Mouse (Mus musculus) central nervous system, embryonic 14 days (tissue): Measurements from ENCODE around the gene Traf3. TPM values are rescaled to one million over a fixed set of nuclear protein-coding genes. Genes with fewer than 3 reads are reported as not detected.

Experiments used
- polyA plus RNA-seq: library from polyadenylated mRNA; depleted of rRNA; stranded (reverse); fragments of >200 nt; gene quantifications from 2 replicates; pipeline ENCODE4 v1.2.3, GENCODE M21; 2012; rRNA removed

The Traf3 gene
- polyA plus RNA-seq: 29.4 and 30.1 TPM in 2 replicates

GRCm38 (mm10) chr12:111165831-111166591 lies at the start of gene Traf3:
Gene Traf3 (plus strand): TSS chr12:111166370.

GRCm38 (mm10) chr12:111184476-111184875 lies 18.3 kb downstream of the Traf3 start, which contains the start of gene 4930595D18Rik:
Gene 4930595D18Rik (minus strand): TSS chr12:111184491.

GRCm38 (mm10) chr12:111270629-111271277 lies 104.6 kb downstream of the Traf3 start, which contains the start of gene Amn:
Gene Amn (plus strand): TSS chr12:111271095.

Other genes starting within 250 kb of the Traf3 start
- 9.8 and 10.8 TPM in 2 replicates for gene Ankrd9, start 187.3 kb upstream of the Traf3 start, polyA plus RNA-seq
- gene Rcor1, start 127.0 kb upstream of the Traf3 start, polyA plus RNA-seq: 17.3 and 19.0 TPM in 2 replicates
- gene 4930595D18Rik, start 18.1 kb downstream of the Traf3 start, polyA plus RNA-seq: 0.09 and 0.22 TPM in 2 replicates
- gene Amn, start 104.7 kb downstream of the Traf3 start, polyA plus RNA-seq: 4.7 and 5.3 TPM in 2 replicates
- gene Cdc42bpb, start 211.3 kb downstream of the Traf3 start, polyA plus RNA-seq: 174 and 181 TPM in 2 replicates
- gene Lbhd2, start 240.4 kb downstream of the Traf3 start, polyA plus RNA-seq: 0.34 and 2.2 TPM in 2 replicates